Mouse (Mus musculus): ENCODE results near the gene Fnip2.

DNA sequence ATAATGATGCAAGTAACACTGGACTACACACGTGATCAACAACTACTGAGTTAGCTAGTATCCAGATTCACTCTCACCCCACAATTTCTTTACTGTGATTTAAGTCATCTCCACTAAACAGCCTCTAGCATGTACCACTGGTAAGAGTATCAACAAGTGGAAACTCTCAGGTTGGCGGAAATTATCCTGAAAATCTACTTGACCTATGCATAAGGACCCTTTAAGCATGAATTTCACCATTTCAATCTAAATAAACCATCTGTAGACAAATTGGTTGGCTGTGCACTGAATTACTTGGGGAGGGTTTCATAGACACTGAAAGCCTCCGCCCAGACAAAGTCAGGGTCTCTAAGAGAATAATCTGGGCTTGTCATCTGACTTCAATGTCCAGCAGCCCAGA is 13.8 kb downstream of the Fnip2 start:
- TF ChIP-seq CHD2 (IDR thresholded peaks at IDR 0.05; ENCODE audit: low read depth, low read length) (no peak), ZNF384 (IDR thresholded peaks at IDR 0.05; ENCODE audit: low read depth, low read length) (no peak), MAFK (IDR thresholded peaks at IDR 0.05; ENCODE audit: insufficient read depth, low read depth, low read length) (no peak), HCFC1 (IDR thresholded peaks at IDR 0.05; ENCODE audit: borderline replicate concordance, insufficient read depth, low read length) (no peak), ZC3H11A (IDR thresholded peaks at IDR 0.05; ENCODE audit: borderline replicate concordance, low read depth, low read length) (no peak)
